Mouse (Mus musculus) bone marrow macrophage, adult 2 months (primary cell): Measurements from ENCODE around the gene Col6a5.

ENCODE experiments used
- CTCF ChIP-seq: IDR thresholded peaks from 2 replicates; pipeline ENCODE4 v1.5.1; 2012; ENCODE audit warnings: low read depth, mild to moderate bottlenecking, low read length, moderate library complexity
- POLR2A ChIP-seq: IDR thresholded peaks from 2 replicates; pipeline ENCODE4 v1.6.1; 2012; ENCODE audit warnings: mild to moderate bottlenecking, low read depth, low read length, borderline replicate concordance

DNA sequence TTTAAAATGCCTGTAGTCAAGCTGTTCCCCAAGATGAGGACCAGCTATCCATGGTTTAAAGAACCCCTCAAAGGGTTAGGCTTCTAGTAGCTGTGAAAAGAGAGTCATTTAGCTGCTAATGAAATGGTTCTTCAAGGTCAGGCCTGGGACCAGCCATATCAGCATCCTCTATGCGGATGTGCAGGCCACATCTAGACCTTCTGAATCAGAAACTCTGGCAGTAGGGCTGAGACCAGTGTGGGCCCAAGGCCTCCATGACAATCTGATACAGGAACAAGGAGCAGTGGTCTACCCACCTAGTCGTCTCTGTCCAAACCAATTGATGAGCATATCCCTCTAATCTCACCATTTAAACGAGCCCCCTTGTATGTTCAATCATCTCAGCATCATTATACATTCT is 109.4 kb downstream of the Col6a5 start:
- no peak for TF ChIP-seq CTCF
- TF ChIP-seq POLR2A, result no peak
